Mouse (Mus musculus) hindbrain, embryonic 16.5 days (tissue): ENCODE data around the gene Aurka. TPM values are rescaled to one million over a fixed set of nuclear protein-coding genes. Genes with fewer than 3 reads are reported as not detected.

Source experiments
- ATAC-seq: fragments of 200-750 bp; cut with Nextera tagmentation; 2 replicates; pipeline ENCODE4 v1.8.0; 2017; ENCODE audit warnings: moderate TSS enrichment, moderate library complexity
- H3K27ac ChIP-seq: fragments of 300-500 bp; sonication (generic); 2 replicates; pipeline ENCODE4 v1.5.1; 2014; ENCODE audit warnings: low read depth, mild to moderate bottlenecking, control low read depth, low read length, moderate library complexity
- H3K27me3 ChIP-seq: fragments of 300-500 bp; sonication (generic); replicated peaks from 2 replicates; pipeline ENCODE4 v1.6.1; 2014; ENCODE audit warnings: low read length; ENCODE audit not compliant: control insufficient read depth, insufficient read depth
- H3K36me3 ChIP-seq: fragments of 300-500 bp; sonication (generic); 2 replicates; pipeline ENCODE4 v1.6.1; 2014; ENCODE audit warnings: mild to moderate bottlenecking, low read length, moderate library complexity, mixed read lengths; ENCODE audit not compliant: control insufficient read depth, insufficient read depth
- H3K4me1 ChIP-seq: fragments of 300-500 bp; sonication (generic); 2 replicates; pipeline ENCODE4 v1.6.1; 2014; ENCODE audit warnings: low read depth, low read length; ENCODE audit not compliant: control insufficient read depth, insufficient read depth
- H3K4me2 ChIP-seq: fragments of 300-500 bp; sonication (generic); 2 replicates; pipeline ENCODE4 v1.6.1; 2014; ENCODE audit warnings: mild to moderate bottlenecking, low read length, control low read depth, moderate library complexity
- H3K4me3 ChIP-seq: fragments of 300-500 bp; sonication (generic); 2 replicates; pipeline ENCODE4 v1.5.1; 2014; ENCODE audit warnings: mild to moderate bottlenecking, low read length, control low read depth, moderate library complexity
- H3K9ac ChIP-seq: fragments of 300-500 bp; sonication (generic); 2 replicates; pipeline ENCODE4 v1.6.1; 2014; ENCODE audit warnings: low read depth, mild to moderate bottlenecking, control low read depth, low read length, moderate library complexity
- H3K9me3 ChIP-seq: fragments of 300-500 bp; sonication (generic); 2 replicates; pipeline ENCODE4 v1.6.1; 2014; ENCODE audit warnings: mild to moderate bottlenecking, low read length, moderate library complexity; ENCODE audit not compliant: control insufficient read depth
- WGBS: fragments of 180-500 bp; shearing (Covaris S2); extraction: QIAGEN DNeasy Blood & Tissue Kit; methylation state at CpG from one replicate; pipeline ENCODE4 v1.1.7; 2014; 5-methylcytosine and 5-hydroxymethylcytosine counted together
- polyA plus RNA-seq: library from polyadenylated mRNA; unstranded; fragments of >200 nt; fragmentation: Nextera tagmentation; extraction: Ambion mirVana; gene quantifications from 2 replicates; pipeline ENCODE4 v1.2.1, GENCODE M21; 2015

Gene Aurka
- polyA plus RNA-seq, 1 experiment from 2014 or later: 17.0 TPM

GRCm38 (mm10) chr2:172407499-172407898 is 37.2 kb upstream of the Aurka start:
- H3K27ac ChIP-seq: no peak overlapping the region
- no peak overlapping the region for H3K4me3 ChIP-seq
- H3K4me2 ChIP-seq: no peak overlapping the region
- WGBS: 76% methylated on average over 2 of the region's 2 CpGs
- H3K27me3 ChIP-seq: no peaks in the 10 kb centered on the region
- H3K4me1 ChIP-seq: peaks cover 2% of the 10 kb centered on the region
- ATAC-seq: no peak
- no peaks in the 10 kb centered on the region for H3K36me3 ChIP-seq
- H3K9me3 ChIP-seq: no peaks in the 10 kb centered on the region
- H3K9ac ChIP-seq: no peak overlapping the region

- ATAC-seq: no peak
- Histone ChIP-seq H3K27me3 (no peaks in the 10 kb centered on the region), H3K4me2 (no peak overlapping the region), H3K27ac (no peak overlapping the region), H3K36me3 (no peaks in the 10 kb centered on the region), H3K4me3 (no peak overlapping the region), H3K4me1 (no peaks in the 10 kb centered on the region), H3K9ac (no peak overlapping the region), H3K9me3 (no peaks in the 10 kb centered on the region)
- whole genome bisulfite sequencing: 79% methylated on average over 4 of the region's 4 CpGs
Measured at GRCm38 (mm10) chr2:172406173-172406572, 35.8 kb upstream of the Aurka start.

DNA sequence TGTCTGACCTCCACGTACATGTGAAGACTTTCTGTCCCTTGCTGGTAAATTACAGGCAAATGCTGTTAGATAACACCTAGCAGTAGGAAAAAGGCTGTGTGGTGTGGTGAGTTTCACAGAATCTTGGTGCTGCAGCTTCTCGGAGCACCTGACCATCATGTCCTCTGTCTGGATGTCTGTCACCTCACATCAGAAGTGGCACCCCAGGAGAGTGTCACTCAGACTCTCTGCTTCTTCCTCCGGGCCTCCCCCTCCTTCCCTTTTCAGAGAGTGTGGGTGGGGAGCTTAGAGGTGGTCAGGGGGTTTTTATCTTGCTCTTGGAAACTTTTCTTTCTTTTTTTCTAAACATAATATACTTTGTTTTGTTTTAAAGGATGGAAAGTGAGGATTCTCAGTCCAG is 34.7 kb upstream of the Aurka start:
- WGBS: 72% methylated on average over 3 of the region's 3 CpGs
- H3K36me3 ChIP-seq: no peaks in the 10 kb centered on the region

GRCm38 (mm10) chr2:172404239-172404638 is 33.9 kb upstream of the Aurka start:
- Histone ChIP-seq H3K36me3 (no peaks in the 10 kb centered on the region), H3K27me3 (no peaks in the 10 kb centered on the region), H3K4me1 (no peaks in the 10 kb centered on the region), H3K9ac (no peak overlapping the region), H3K4me2 (no peak overlapping the region), H3K27ac (no peak overlapping the region), H3K9me3 (no peaks in the 10 kb centered on the region), H3K4me3 (no peak overlapping the region)
- ATAC-seq: no peak
- WGBS: 67% methylated on average over 7 of the region's 7 CpGs

More for the DNA sequence above, 34.7 kb upstream of the Aurka start:
- Histone ChIP-seq H3K4me1 (no peaks in the 10 kb centered on the region), H3K4me2 (no peak overlapping the region), H3K9me3 (no peaks in the 10 kb centered on the region), H3K27me3 (no peaks in the 10 kb centered on the region), H3K27ac (no peak overlapping the region), H3K4me3 (no peak overlapping the region), H3K9ac (no peak overlapping the region)
- no peak for ATAC-seq

DNA sequence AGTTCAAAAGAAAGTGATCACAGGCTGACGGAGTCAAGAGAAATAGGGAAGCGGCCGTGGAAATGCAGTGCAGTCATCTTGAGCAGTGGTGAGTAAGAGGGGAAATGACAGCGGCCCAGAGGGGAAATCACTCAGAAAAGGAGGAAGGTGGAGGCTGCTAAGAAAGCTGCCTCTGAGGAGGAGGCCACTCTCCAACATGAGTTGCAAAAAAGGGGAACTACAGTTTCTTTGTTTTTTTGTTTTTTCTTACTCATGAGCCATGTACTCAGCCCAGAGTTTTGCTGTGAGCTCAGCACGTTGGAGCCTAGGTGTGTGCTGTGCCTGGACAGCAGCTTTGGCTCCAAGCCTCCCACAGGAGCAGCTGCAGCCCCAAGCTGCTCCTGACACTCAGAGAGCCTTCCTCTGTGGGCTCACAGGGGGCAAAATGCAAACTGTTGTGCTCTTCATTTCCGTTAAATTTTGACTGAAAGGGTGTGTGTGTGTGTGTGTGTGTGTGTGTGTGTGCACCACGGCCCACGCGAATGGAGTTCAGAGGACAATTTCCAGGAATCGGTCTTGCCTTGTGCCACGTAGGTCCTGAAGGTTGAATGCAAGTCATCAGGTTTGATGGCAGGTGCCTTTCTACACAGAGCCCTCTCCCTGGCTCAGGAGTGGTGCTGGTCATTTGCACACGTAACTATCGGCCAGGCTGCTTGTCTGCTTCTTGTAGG is 30.9 kb upstream of the Aurka start:
- WGBS: 77% methylated on average over 13 of the region's 13 CpGs
- no peak for ATAC-seq
- no peaks in the 10 kb centered on the region for H3K27me3 ChIP-seq

GRCm38 (mm10) chr2:172399901-172400300 is 29.6 kb upstream of the Aurka start:
- Histone ChIP-seq H3K9me3 (no peaks in the 10 kb centered on the region), H3K27ac (no peak overlapping the region), H3K4me3 (no peak overlapping the region), H3K9ac (no peak overlapping the region), H3K4me2 (no peak overlapping the region), H3K27me3 (no peaks in the 10 kb centered on the region), H3K36me3 (no peaks in the 10 kb centered on the region), H3K4me1 (no peaks in the 10 kb centered on the region)
- ATAC-seq: 0 out of 2 replicates have a peak, but pooled peaks have one; percentile 17
- 23% methylated on average over 9 of the region's 9 CpGs for WGBS

More for the DNA sequence above, 30.9 kb upstream of the Aurka start:
- Histone ChIP-seq H3K27ac (no peak overlapping the region), H3K4me1 (no peaks in the 10 kb centered on the region), H3K4me2 (no peak overlapping the region), H3K9ac (no peak overlapping the region), H3K4me3 (no peak overlapping the region), H3K9me3 (no peaks in the 10 kb centered on the region), H3K36me3 (no peaks in the 10 kb centered on the region)

- no peak overlapping the region for H3K27ac ChIP-seq
- H3K9ac ChIP-seq: no peak overlapping the region
- H3K4me2 ChIP-seq: no peak overlapping the region
- no peaks in the 10 kb centered on the region for H3K9me3 ChIP-seq
- no peaks in the 10 kb centered on the region for H3K27me3 ChIP-seq
- H3K4me1 ChIP-seq: no peaks in the 10 kb centered on the region
- 39% methylated on average over 9 of the region's 9 CpGs for WGBS
- H3K4me3 ChIP-seq: no peak overlapping the region
- no peaks in the 10 kb centered on the region for H3K36me3 ChIP-seq
- ATAC-seq: no peak
Measured at GRCm38 (mm10) chr2:172395961-172396360, 25.6 kb upstream of the Aurka start.

DNA sequence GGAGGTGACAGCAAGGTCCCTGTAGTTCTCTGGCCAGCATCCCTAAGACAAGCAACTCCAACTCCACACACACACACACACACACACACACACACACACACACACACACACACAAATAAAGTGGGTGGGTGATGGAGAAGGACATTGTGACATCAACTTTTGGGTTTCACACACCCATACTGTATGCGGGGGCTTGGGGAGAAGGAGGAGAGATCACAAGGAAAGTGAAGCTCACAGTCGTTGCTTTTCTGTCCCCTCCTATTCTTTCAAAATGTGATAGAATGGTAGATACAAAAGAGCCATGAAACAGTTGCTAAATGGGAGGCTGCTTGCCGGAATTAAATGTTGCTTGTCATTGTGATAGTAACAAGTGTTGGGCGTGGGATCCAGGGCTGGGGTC is 24.3 kb upstream of the Aurka start:
- WGBS: 65% methylated on average over 4 of the region's 4 CpGs
- Histone ChIP-seq H3K4me3 (no peak overlapping the region), H3K36me3 (no peaks in the 10 kb centered on the region), H3K4me2 (no peak overlapping the region), H3K9me3 (no peaks in the 10 kb centered on the region), H3K4me1 (no peaks in the 10 kb centered on the region), H3K9ac (no peak overlapping the region), H3K27ac (no peak overlapping the region), H3K27me3 (no peaks in the 10 kb centered on the region)
- no peak for ATAC-seq

GRCm38 (mm10) chr2:172394052-172394392 is 23.7 kb upstream of the Aurka start:
- 89% methylated on average over 2 of the region's 2 CpGs for WGBS
- Histone ChIP-seq H3K9me3 (no peaks in the 10 kb centered on the region), H3K27ac (no peak overlapping the region), H3K4me2 (no peak overlapping the region), H3K36me3 (no peaks in the 10 kb centered on the region), H3K4me3 (no peak overlapping the region), H3K27me3 (no peaks in the 10 kb centered on the region), H3K4me1 (no peaks in the 10 kb centered on the region), H3K9ac (no peak overlapping the region)
- no peak for ATAC-seq
